Mouse (Mus musculus) yolk sac, embryonic 10.5 days (tissue): ENCODE results near the gene Rnpepl1.

Experiments used
- DNase-seq: peaks from one replicate; pipeline ENCODE4 v3.0.0-alpha.2; 2017; ENCODE audit warnings: low spot score

The Rnpepl1 gene

DNA sequence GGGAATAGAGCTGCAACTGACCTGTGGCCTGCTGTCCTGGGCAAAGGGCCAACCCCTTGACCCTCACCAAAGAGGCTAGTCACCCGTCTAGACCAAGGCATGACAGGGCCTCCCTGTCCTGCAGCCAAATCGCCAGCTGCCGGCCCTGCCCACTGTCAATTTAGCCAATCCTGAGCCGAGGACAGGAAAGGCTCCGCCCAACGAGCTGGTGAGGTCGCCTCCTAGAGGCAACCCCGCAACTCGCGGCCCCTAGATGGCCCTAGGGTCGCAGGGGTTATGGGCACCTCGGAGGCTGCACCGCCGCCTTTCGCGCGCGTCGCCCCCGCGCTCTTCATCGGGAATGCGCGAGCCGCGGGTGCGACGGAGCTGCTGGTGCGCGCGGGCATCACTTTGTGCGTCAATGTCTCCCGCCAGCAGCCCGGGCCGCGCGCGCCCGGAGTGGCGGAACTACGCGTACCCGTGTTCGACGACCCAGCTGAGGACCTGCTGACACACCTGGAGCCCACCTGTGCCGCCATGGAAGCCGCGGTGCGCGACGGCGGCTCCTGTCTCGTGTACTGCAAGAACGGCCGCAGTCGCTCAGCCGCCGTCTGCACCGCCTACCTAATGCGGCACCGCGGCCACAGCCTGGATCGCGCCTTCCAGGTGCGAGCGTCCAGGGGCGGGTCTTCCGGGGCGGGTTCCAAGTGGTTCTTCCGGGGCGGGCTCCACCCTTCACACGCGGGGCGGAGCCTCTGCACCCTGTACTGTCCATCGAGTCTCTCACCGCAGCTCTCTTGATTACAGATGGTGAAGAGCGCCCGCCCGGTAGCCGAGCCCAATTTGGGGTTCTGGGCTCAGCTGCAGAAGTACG is 3.6 kb upstream of the Rnpepl1 start, which contains the start of gene Dusp28:
Gene Dusp28 (plus strand): TSS at position 203 of the 853 bp plus-strand sequence.
- peak; percentile 93 for DNase-seq

DNA sequence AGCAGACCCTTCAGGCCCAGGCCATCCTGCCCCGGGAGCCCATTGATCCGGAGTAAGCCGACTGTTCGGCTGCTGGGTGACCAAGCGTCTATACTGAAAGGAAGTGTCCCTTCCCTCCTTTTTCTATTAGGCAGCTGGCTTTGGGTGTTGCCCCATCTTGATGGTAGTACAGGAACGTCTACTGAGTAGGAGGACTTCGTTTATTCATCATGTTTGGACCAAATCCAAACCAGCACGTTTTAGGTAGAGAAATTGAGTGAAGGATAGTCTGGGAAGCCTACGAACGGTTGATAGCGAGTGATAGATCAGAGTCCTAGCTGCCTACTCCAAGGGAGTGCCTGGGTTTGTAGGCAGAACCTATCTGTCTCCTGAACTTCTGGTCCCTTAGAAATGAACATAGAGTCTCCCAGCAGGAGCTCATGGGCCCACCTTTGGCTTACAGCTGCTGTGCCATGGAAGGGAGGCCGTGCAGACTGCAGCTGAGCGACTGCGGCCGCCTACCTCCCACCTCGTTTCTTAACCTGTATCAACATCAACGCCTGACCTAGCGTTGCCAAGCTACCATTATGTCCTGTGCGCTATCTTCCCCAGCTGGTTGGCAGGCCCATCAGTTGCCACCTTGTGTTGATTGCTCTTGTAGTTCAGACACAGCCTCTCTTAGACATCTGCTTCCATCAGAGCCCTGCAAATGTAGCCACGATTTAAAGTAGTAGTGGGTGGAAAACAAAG is 2.8 kb upstream of the Rnpepl1 start:
- no peak for DNase-seq

DNA sequence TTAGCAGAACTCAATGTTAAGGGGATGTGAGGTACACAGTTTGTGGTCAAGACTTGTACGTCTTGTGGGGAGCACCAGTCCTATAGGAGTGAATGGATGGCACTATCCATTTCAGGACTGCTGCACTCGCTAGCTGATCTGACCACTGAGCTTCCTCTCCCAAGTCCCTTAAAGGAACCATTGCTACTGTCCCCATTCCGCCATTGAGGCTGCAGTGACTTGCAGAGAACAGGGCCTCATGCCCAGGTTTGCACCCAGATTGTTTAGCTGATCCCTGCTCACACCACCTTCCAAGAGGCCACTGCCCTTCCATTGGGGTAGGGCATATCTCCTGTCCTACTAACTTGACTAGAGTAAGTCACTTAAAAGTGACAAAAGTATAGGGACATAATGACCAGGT is 1.9 kb upstream of the Rnpepl1 start:
- no peak for DNase-seq

DNA sequence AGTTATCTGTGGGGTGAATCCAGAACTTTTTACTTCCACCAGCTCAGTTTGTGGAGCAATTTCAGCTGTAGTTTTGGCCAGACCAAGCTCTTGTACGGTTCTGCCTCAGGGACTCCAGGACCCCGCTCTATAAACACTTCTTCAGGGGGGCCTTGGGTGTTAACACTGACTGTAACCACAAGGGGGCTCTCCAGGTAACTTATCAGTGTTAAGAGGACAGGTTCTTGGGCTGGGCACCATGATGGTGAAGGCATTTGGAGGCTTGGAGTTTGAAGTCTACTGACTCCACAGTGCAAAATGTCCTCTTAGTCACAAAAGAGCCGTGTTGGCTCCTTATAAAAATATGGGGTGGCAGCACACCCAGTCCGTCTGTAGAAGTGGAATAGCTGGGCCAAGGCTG is 1.5 kb upstream of the Rnpepl1 start:
- peak; percentile 47 for DNase-seq

DNA sequence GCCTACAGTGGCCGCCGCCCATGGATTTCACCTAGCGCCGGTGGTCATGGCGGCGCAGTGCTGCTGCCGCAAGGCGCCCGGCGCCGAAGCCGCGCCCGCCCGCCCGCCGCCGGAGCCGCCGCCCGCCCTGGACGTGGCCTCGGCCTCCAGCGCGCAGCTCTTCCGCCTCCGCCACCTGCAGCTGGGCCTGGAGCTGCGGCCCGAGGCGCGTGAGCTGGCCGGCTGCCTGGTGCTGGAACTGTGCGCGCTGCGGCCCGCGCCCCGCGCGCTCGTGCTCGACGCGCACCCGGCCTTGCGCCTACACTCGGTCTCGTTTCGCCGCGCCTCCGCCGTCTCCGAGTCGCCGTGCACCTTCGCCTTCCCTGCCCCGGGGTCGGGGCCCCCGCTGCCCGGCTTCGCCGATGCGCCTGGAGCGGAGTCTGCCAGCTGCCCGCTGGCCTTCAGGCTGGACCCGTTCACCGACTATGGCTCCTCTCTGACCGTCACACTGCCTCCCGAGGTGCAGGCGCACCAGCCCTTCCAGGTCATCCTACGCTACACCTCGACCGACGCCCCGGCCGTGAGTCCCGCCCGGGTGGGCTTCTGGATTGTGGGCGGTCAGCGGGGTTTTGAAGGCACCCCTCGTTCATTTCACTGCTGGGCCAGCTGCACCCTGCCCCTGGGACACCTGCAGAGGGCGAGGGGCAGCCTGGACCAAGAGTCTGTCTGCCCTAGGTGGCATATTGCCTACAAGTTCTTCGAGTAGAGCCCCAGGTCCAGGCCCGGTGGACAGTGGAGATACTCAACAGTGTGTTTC is 540 bp downstream of the Rnpepl1 start:
- DNase-seq = peak; percentile 48

DNA sequence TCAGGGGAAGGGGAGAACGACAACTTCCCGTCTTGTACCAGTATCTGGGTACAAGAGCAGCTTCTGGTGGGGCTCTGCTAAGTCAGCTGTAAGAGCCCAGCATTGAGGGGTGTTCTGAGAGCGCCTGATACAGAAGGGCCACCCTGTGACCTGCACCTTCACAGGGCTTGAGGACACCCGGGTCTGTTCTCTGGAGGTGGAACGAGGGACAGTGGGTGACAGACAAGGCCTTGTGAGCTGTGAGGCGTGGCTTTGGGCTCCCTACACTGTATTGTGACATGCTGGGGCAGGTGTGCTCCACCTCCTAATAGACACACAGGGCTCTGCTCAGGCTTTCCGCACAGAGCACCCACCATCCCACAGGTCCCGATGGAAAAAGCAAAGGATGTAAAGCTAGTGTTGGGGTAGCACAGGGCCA is 1.1 kb downstream of the Rnpepl1 start:
- DNase-seq = peak; percentile 72

DNA sequence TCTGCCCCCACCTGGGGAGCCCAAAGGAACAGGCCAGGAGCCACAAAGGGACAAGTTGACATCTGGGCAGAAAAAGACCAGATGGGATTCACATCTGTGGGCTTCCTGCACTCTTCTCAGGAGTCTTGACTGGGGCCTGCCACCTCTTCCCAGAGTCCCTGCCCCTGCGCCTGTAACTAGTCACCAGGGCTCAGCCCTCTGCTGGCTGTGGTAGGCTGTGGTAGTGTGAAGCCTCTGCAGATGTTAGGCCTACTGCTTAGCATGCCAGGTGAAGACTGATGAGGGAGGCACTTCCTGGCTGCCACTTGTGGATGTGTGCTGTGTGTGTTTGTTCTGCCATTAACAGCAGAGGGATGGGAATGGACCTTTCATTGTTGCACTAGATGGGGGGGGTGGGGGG is 1.7 kb downstream of the Rnpepl1 start:
- DNase-seq = no peak

DNA sequence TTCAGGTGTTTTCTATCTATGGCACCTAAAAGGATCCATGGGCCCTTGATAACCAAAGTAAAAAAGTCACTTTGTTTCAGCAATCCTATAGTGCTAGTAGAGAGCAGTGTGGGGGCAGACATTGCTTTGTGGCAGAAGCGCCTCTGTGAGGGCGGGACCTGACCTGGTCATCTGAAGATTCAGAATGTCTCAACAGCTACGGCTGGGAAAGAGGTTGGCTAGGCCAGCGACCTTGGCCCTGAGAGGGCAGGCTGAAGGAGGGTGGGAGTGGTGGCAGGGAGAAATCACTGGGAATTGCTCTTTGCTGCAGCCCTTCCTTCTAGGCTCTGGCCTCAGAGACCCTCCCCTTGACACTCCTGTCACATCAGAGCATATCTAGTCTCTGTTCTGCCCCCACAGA is 3.7 kb downstream of the Rnpepl1 start:
- no peak for DNase-seq

DNA sequence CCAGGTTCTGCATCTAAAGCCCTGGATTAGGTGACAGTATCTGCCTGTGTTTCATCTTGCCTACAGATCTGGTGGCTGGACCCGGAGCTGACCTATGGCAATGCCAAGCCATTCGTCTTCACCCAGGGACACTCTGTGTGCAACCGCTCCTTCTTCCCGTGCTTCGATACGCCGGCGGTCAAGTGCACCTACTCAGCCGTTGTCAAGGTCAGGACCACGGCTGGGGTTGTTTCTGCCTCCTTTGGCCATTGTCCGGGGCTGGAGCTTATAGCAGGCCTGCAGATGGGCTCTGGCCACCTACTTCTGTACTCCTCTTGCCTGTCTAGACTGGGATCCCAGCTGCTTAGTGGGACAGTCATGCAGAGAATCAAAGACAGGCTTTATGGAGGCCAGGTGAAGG is 4.4 kb downstream of the Rnpepl1 start:
- no peak for DNase-seq

DNA sequence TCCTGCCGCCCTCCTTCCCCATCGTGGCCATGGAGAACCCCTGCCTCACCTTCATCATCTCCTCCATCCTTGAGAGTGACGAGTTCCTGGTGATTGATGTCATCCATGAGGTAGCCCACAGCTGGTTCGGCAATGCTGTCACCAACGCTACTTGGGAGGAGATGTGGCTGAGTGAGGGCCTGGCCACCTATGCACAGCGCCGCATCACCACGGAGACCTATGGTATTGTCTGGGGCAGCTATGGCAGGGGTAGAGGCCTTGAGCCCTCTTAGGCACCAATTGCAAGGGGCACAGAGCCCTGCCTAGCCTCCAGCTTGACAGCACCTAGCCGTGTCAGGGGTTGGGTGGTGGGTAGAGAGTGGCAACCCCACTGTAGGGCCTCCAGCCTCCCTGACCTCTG is 6.1 kb downstream of the Rnpepl1 start:
- no peak for DNase-seq

DNA sequence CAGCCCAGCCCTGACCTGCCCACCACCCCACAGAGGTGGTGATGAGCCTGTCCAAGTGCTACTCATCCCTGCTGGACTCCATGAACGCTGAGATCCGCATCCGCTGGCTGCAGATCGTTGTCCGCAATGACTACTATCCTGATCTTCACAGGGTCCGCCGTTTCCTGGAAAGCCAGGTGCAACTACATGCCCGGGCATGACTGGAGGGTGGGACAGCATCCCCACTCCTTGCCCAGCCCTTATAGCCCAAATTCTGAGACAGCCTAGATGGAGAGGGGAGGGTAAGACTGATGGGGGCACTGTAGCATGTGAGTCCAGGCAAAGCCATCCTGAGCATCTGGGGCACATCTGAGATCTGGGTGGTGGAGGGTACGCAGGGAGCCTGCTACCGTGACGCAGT is 8.6 kb downstream of the Rnpepl1 start:
- no peak for DNase-seq

DNA sequence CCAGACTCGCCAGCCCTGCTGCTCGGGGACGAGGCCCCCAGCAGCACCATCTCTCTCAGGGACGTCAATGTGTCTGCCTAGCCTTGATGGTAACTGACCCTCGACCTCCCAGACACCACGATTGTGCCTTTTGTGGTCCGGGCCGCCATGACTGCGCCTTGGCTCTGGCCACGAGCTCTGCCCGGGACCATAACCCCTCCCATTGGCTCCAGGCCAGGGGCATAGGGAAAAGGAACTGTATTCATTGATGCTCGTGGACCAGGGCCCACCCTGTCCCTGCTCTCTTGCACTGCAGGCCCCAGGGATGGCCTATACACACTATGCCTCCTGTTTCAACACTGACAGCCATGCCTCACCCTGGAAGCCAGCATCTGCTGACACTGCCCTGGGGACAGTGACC is 9.2 kb downstream of the Rnpepl1 start:
- DNase-seq = no peak

DNA sequence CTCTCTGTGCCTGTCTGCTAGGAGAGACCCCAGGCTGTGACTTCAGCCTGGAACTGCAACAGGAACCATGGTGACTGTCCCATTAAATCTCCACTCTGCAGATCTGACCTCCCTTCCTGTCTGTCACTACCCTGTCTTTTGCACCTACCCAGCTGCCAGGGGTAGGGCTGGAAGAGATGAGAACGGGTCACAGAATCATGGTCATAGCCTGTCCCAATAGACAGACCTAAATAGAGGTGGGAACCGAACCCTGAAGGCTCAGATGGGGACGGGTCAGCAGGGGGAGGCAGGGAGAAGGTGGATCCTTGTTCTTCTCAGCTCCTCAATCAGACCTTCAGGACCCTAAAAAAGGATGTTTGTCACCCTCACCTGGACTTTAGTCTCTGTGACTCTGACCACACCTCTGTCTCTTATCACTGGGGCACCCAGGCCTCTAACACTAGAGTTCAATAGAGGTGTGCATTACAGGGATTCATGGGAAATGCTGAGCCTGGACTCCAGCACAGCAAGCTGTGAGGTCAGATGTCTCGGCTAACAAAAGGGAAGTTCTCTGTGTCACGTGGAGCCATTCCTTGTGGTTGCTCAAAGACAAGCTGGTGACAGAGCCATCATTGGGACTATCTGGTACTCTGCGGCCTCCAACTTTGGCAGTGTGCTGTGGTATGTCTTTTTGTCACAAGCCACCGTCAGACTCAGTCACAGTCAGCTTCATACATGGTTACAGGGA is 10.1 kb downstream of the Rnpepl1 start:
- peak; percentile 78 for DNase-seq

DNA sequence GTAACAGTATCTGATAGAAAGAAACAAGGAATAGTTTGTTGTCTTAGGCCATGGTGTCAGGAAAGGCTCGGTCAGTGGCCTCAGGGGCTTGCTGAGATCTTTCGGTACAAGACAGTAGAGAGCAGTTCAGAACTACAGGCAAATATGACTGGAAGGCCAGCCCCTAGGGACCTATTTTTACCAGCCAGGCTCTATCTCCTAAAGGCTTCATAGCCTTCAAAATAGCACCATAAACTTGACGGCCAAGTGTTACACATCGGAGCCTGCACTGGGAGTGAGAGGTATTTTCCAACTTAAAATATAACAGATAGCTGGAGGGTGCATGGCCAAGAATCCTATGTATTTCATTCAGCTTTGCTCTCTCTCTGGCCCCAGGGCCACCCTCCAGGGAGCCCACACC is 10.9 kb downstream of the Rnpepl1 start:
- DNase-seq = no peak

DNA sequence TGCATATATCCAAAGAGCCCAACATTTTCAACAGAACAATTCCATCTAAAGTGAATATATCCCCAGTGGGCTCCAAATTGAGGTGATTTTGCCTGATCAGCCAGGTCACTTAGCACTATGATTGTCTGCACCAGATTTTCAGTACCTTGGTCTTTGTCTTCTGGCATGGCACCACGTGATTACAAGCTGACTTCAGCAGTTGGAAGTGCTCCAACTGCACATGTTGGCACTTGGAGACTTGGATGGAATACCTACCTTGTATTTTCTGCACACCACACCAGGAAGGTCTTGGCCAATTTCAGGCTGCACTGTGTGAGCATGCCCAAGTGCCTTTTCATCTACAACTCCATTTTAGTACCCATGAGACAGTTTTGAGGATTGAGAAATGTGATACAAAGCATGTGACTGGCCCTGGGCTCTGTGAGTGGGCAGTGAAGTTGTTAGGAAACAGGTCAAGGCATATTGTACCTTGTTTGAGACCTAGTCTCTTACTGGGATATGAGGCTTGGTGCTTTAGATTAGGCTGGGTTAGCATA is 19.7 kb downstream of the Rnpepl1 start:
- no peak for DNase-seq

DNA sequence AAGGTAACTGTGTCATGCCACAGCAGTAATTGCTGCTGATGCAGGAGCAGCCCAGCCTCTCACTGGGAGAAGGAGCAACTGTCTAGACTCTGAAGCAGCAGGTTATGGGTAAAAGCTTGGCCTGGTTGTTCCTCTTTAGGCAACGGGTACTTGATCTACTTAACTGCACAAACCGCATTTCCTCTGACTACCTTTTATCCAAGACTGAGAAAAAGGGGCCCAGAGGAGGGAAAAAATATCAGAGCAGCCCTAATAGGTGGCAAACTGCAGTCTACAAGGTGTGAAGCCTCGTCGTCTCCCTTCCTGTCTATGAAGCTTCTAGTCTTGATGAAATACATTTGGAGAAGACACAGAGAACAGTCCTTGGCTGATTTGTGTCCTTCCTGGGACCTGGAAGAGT is 23.0 kb downstream of the Rnpepl1 start:
- no peak for DNase-seq

DNA sequence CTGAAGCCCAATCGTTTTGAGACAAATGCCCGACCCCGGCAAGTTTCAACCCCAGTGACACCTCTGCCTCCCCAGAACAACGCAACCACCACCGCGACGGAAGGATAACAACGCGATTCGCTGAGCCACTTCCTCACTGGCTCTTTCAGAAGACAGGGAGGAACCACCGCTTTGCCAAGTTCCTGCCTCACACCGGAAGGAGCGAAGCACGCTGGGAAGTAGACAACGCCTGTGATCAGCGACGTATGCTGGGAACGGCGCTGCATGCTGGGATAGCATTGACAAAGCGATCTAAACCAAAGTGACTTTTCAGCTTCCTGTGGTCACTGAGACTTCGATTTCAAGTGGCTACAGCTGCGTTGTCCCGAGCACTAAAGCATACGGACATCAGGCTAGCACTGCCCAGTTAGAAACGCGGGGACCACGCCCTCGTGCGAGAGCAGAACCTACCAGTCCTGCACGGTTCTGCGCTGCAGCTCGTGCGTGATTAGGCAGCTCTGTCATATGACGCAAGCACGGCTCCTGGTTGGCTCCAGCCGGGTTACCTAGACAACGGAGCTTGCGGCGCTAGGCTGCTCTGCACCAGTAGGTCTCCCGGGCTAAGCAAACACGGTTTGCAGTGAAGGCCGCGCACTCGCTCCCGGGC is 23.7 kb downstream of the Rnpepl1 start, which contains the start of gene Capn10:
Gene Capn10 (plus strand): TSS at position 195 of the 646 bp plus-strand sequence.
- peak; percentile 96 for DNase-seq

DNA sequence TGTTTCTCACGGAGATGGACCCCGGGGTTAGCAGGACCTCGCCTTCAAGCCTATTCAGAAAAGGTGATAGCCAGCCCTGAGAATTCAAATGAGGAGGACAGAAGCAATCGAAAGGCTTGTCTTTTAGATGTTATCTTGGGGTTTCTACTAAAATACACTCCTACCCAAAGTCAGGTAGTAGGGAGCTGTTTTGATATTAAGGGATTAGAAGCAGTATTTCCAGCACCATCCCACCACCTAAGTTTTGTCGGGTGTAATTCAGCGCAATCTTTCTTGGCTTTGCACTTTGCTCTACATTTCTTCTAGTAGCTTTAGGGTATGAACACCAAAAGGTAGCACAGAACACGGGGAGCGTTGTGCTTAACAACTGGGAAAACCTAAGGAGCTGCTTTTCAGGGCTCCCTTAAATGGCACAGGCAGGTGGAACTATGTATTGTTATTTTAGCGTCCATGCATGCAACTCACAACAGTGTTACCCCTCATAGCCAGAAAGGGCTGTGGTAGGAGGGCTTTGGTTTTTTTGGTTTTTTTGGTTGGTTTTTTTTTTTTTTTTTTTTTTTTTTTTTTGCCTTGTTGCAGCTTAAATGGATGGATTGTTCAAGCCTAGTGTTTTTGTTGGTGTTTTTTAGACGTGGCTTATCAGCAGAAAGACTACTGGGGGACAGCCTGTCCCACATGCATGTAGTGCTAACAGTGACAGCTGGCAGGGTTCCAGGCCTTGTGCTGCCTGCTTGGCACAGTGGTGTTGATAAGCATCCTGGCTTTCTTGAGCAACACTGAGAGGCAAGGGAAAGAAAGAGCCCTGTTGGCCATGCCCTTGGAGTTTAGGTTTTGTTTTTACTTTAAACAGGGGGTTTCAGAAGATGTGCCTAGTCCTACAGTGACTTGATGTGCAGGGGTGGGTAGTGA is 24.7 kb downstream of the Rnpepl1 start:
- no peak for DNase-seq

DNA sequence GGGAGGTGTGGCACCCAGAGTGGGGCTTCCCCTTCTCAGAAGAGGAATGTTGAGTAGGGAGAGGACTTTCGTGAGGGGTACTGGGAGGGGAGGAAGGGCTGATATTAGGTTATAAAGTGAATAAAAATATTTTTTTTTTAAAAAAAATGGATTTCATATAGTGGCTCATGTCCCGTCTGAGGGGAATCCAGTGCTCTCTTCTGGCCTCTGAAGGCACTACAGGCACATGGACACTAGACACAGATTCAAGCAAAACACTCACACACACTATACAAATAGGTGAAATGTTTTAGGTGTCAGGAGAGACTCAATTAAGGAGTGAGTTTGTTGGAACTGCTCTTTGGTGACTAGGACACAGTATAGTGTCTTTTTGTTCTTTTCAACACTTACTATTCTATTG is 25.4 kb downstream of the Rnpepl1 start:
- no peak for DNase-seq

DNA sequence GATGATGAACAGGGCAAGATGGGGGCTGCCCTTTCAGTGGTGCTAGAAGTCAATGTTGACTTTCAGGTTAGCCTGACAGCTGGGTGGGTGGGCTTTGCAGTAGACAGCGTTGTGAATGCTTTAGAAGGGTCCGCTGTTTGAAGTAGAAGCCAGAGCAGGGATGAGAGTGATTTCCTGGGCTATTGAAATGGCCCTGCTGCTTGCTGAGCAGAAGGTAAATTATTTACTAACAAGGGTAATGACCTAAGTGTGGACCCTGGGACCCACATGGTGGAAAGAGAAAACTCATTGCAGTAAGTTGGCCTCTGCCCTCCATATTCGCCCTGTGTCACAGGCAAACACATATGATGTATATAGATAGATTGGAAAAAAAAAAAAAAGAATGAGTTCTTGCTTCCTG is 25.9 kb downstream of the Rnpepl1 start:
- DNase-seq = peak; percentile 65
